Comparison of ENCODE assay signal across 8 mouse cellular contexts in the genomic region with DNA sequence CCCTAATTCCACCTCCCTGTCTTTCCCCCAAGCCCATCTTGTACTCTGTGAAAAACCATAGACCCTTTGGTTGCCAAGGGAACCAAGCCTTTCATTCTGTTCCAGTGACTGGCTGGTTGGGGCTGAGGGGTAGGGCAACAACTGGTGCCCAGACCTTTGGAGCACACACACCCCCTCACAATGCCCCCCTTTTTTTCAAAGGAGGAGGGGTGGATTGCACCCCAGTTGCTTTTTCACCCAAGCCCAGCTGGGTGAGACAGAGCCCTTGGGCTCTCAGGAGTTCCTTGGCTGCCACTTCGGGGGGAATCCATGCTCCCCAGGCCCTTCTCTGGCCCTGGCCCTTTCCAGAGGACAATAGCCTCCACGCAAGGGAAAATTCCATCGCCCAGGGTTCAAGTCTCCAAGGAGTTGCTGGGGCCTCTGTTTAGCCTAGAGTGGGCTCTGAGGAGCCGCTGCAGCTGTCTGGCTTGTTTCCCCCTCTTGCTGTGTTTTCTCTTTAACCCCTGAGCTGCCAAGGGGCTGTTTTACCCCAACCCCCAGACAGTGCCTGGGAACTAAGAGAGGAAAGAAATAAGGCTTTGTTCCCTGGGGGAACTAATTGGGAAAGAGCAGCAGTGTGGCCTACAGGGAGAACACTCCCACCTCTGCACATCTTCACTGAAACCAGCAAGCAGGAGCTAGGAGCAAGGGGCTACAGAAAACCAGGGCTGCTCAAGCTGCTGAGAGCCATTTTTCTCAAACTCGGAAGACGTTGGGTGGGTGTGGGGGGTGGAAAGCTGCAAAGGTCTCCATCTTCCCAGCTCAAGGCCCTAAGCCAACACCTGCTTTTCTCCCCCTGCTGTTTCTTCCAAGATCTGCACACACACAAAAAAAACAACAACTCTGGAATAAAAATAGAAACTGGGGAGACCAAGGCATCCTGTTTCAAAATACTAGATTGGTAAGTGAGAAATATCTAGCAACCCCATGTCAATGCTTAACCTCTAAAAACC. TPM values are rescaled to one million over a fixed set of nuclear protein-coding genes. Genes with fewer than 3 reads are reported as not detected.
DNase-seq lines count a peak whose midpoint lies in the region; ATAC-seq lines count a peak whose summit lies in the region.

No protein-coding gene starts in this region.

- H3K9me3 ChIP-seq in embryonic facial prominence, embryonic 14.5 days (ENCODE audit: control insufficient read depth, low read length), result no peaks in the 10 kb centered on the region
- H3K9me3 ChIP-seq in heart, embryonic 15.5 days (replicated peaks), result no peaks in the 10 kb centered on the region

- ATAC-seq in embryonic facial prominence, embryonic 14.5 days (ENCODE audit: low read depth), result peak; percentile 92
- ATAC-seq in heart, embryonic 15.5 days (replicated peaks; ENCODE audit: insufficient number of reproducible peaks, insufficient read depth, low FRiP score, low read depth), result peak; percentile 41

- peak; percentile 41 for DNase-seq in lung, postnatal 10 days
- no peak for DNase-seq in lung, postnatal 36 days
- peak; percentile 92 for DNase-seq in embryonic facial prominence, embryonic 14.5 days (ENCODE audit: low spot score)
- peak; percentile 3 to 12 for DNase-seq in left cerebral cortex, adult 18-20 months (ENCODE audit: low spot score in 2 of 2)
- peak; percentile 84 for DNase-seq in neural tube, embryonic 10.5 days (ENCODE audit: extremely low spot score, low spot score)
- no peak for DNase-seq in B cell, adult 2 months
- DNase-seq in urinary bladder, postnatal 36 days (ENCODE audit: low spot score in 2 of 2), result no peak

- no peaks in the 10 kb centered on the region for H3K36me3 ChIP-seq in embryonic facial prominence, embryonic 14.5 days (ENCODE audit: control insufficient read depth, insufficient read depth, low read length)
- H3K36me3 ChIP-seq in heart, embryonic 15.5 days, result no peaks in the 10 kb centered on the region

- WGBS in embryonic facial prominence, embryonic 14.5 days, result 2% methylated on average over 6 of the region's 6 CpGs
- 14% methylated on average over 6 of the region's 6 CpGs for WGBS in heart, embryonic 15.5 days

- H3K27me3 ChIP-seq in embryonic facial prominence, embryonic 14.5 days (replicated peaks; ENCODE audit: control insufficient read depth, insufficient read depth, low read length), result no peaks in the 10 kb centered on the region
- no peaks in the 10 kb centered on the region for H3K27me3 ChIP-seq in heart, embryonic 15.5 days

- peak overlapping the region; percentile 91 for H3K27ac ChIP-seq in embryonic facial prominence, embryonic 14.5 days (replicated peaks; ENCODE audit: low read depth, low read length)
- H3K27ac ChIP-seq in heart, embryonic 15.5 days, result peak overlapping the region; percentile 89

- H3K9ac ChIP-seq in embryonic facial prominence, embryonic 14.5 days (ENCODE audit: low read depth, low read length), result peak overlapping the region; percentile 46
- H3K9ac ChIP-seq in heart, embryonic 15.5 days, result peak overlapping the region; percentile 19; the same call in 1 of the 2 replicates

- H3K4me3 ChIP-seq in embryonic facial prominence, embryonic 14.5 days (ENCODE audit: low read depth, low read length), result no peak overlapping the region
- no peak overlapping the region for H3K4me3 ChIP-seq in heart, embryonic 15.5 days

- H3K4me2 ChIP-seq in embryonic facial prominence, embryonic 14.5 days (ENCODE audit: low read depth, low read length), result peak overlapping the region; percentile 32
- 0 out of 2 replicates have a peak overlapping the region, but pooled peaks have one; percentile 14 for H3K4me2 ChIP-seq in heart, embryonic 15.5 days

- H3K4me1 ChIP-seq in embryonic facial prominence, embryonic 14.5 days (ENCODE audit: control insufficient read depth, insufficient read depth, low read length), result peaks cover 46% of the 10 kb centered on the region
- H3K4me1 ChIP-seq in heart, embryonic 15.5 days (replicated peaks), result peaks cover 56% of the 10 kb centered on the region

RNA-seq across cellular contexts. Expression of a gene that starts 50.1 kb away (rescaled TPM):
- 145 and 151 TPM in 2 replicates for polyA plus RNA-seq in embryonic facial prominence, embryonic 14.5 days (2014; fragmentation: Nextera tagmentation; extraction: Ambion mirVana)
- polyA plus RNA-seq in heart, embryonic 15.5 days (2015; fragmentation: Nextera tagmentation; extraction: Ambion mirVana), result 94.7 and 107 TPM in 2 replicates
- 10 to 100 TPM; 43.0 to 53.8 TPM for total RNA-seq in left cerebral cortex, adult 18-20 months (2021)

Comparison
In these comparisons a context has a peak if more than half of its experiments do, and no peak if none do; other contexts are left out.
1. DNase-seq: peak in lung, postnatal 10 days (single experiment), embryonic facial prominence, embryonic 14.5 days (single experiment), left cerebral cortex, adult 18-20 months (2 of 2) and neural tube, embryonic 10.5 days (single experiment); none in lung, postnatal 36 days (single experiment), B cell, adult 2 months (0 of 2) and urinary bladder, postnatal 36 days (0 of 2).